Mouse (Mus musculus) layer of hippocampus, postnatal 10 days (tissue): Measurements from ENCODE around the gene Ttbk1. TPM values are rescaled to one million over a fixed set of nuclear protein-coding genes. Genes with fewer than 3 reads are reported as not detected.

Experiments used
- DNase-seq, 2 experiments: peaks; one replicate each; pipeline ENCODE4 v3.0.0; 2021; ENCODE audit warnings: low spot score in 2 of 2
- total RNA-seq, 2 experiments: library from RNA; stranded (reverse); gene quantifications; 2 replicates each; pipeline ENCODE4 v1.2.3; 2021

Gene Ttbk1
- total RNA-seq, 2 experiments from 2014 or later: 106 to 107 TPM

DNA sequence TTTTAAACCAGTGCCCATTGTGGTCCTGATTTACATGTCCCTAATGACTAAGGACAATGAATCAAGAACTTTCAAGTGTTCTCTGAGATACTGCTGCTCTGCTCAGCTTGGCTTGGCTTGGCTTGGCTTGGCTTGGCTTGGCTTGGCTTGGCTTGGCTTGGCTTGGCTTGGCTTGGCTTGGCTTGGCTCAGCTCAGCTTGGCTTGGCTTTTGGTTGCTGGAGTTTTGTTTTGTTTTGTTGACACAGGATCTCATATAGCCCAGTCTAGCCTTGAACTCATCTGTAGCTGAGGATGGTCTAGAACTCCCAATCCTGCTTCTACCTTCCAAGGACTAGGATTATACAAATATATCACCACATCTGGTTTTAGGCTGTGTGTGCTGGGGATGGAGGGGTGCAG lies 61.0 kb downstream of the Ttbk1 start:
- peak in 1 of 2 experiments; percentile 44 for DNase-seq

DNA sequence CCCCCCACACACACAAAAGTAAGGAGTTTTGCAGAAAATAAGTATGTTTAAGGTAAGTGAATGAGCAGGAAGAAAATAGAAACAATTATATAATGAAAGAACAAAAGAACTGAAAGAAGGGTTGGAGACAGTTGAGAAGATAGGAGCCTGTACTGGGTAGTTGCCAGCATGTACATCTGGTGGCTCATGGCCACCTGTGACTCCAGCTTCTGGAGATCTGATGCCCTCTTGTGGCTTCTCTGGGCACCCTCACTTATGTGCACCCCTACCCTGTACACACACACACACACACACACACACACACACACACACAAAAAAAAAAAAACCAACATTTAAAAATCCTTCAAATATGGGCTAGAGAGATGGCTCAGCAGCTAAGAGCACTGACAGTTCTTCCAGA lies 67.8 kb downstream of the Ttbk1 start:
- no peak for DNase-seq

DNA sequence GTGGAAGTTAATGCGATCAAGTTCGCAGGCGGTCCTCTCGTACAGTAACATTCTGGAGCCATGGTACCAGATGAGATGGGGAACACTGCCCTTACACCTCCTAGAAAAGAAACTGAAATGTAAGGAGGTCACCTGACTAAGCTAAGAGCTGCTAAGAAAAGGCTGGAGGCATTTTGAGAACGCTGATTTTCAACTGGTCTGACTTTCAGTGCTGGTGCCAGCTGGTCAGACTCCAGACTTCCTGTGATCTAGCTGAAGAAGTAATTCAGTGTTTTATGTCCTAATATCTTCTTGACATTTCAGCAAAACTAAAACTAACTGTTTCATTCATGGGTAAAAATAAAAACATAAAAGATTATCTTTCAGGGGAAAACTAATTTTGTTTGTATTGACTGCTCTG lies 68.8 kb downstream of the Ttbk1 start:
- DNase-seq: no peak

DNA sequence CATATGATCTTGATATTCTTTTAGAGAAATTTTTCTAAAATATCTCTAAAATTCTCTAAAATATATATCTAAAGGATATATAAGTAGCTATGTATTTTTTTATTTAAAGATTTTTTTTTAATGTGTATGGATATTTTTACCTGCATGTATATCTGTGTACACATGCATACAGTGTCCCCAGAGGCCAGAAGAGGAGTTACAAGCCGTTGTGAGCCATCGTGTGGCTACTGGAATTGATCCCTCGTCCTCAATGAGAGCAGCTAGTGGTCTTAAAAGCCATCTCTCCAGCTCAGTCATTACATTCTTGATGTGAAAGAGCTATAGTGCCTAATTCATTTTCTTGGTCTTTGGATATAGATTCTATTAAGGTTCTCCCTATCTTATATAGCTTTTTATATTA lies 79.0 kb downstream of the Ttbk1 start:
- no peak for DNase-seq

DNA sequence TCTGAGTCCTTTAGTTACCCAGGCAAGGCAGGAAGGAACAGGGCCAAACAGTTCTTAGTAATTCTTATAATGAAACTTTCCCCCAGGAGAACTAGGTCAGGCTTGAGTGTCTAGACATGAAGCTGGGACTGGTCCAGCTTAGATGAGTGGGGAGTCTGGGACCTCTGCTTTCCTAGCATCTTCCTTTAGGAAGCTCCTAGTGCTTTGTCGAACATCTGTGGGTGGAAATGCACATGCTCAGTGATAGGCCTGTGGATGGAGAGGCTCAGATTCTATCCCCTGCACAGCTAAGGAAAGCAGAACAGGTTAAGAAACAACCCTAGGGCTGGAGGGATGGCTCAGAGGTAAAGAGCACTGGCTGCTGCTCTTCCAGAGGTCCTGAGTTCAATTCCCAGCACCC lies 92.8 kb downstream of the Ttbk1 start:
- no peak for DNase-seq

DNA sequence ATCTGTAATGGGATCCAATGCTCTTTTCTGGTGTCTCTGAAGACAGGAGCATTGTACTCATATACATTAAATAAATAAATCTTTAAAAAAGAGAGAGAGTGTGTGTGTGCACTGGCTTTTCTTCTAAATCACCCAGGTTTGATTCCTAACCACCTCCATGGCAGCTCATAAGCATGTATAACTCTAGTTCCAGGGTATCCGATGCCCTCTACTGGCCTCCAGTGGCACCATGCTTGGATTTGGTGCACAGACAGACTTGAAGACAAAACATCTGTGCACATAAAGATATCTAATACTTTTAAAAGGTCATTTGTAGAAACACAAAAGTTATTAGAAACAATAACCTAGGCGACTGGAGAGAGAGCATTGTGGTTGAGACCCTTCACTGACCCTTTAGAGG lies 94.5 kb downstream of the Ttbk1 start:
- peak in 1 of 2 experiments; percentile 39 for DNase-seq

Other genes with a start within 250 kb of the Ttbk1 start
- gene Polr1c, start 239.6 kb downstream of the Ttbk1 start, total RNA-seq: 10 to 100 TPM; 37.2 to 40.1 TPM
- gene Yipf3, start 239.6 kb downstream of the Ttbk1 start, total RNA-seq: 10 to 100 TPM; 68.7 to 70.3 TPM
- 10 to 100 TPM; 88.1 to 93.6 TPM for gene Lrrc73, start 234.1 kb downstream of the Ttbk1 start, total RNA-seq
- 10 to 100 TPM; 39.0 to 41.0 TPM for gene Tjap1, start 204.6 kb downstream of the Ttbk1 start, total RNA-seq
- 10 to 100 TPM; 44.4 to 52.4 TPM for gene Dlk2, start 190.3 kb downstream of the Ttbk1 start, total RNA-seq
- 1 to 10 TPM; 9.3 to 9.6 TPM for gene Abcc10, start 159.3 kb downstream of the Ttbk1 start, total RNA-seq
- 10 to 100 TPM; 78.1 to 81.5 TPM for gene Zfp318, start 103.9 kb downstream of the Ttbk1 start, total RNA-seq
- gene Crip3, start 58.7 kb downstream of the Ttbk1 start, total RNA-seq: 1 to 10 TPM; 3.0 to 4.4 TPM
- under 1 TPM; 0.48 to 0.76 TPM for gene Slc22a7, start 49.2 kb downstream of the Ttbk1 start, total RNA-seq
- gene Dnph1, start 9.0 kb upstream of the Ttbk1 start, total RNA-seq: 1 to 10 TPM; 6.0 to 7.6 TPM
- gene Cul9, start 58.7 kb upstream of the Ttbk1 start, total RNA-seq: 10 to 100 TPM; 42.1 to 52.6 TPM
- 10 to 100 TPM; 46.4 to 53.9 TPM for gene Srf, start 68.5 kb upstream of the Ttbk1 start, total RNA-seq
- gene Ptk7, start 141.8 kb upstream of the Ttbk1 start, total RNA-seq: 10 to 100 TPM; 16.4 to 18.9 TPM
- gene Klc4, start 158.3 kb upstream of the Ttbk1 start, total RNA-seq: 10 to 100 TPM; 13.4 to 14.0 TPM
- gene Mrpl2, start 158.6 kb upstream of the Ttbk1 start, total RNA-seq: 10 to 100 TPM; 52.4 to 54.0 TPM
- gene Cul7, start 162.7 kb upstream of the Ttbk1 start, total RNA-seq: 10 to 100 TPM; 33.6 to 35.0 TPM
- gene Rrp36, start 186.7 kb upstream of the Ttbk1 start, total RNA-seq: 10 to 100 TPM; 18.0 to 20.7 TPM
- gene Mea1, start 191.1 kb upstream of the Ttbk1 start, total RNA-seq: 100 to 1,000 TPM; 118 TPM
- gene Klhdc3, start 193.2 kb upstream of the Ttbk1 start, total RNA-seq: 100 to 1,000 TPM; 153 to 160 TPM
- 10 to 100 TPM; 91.8 to 94.1 TPM for gene Ppp2r5d, start 217.4 kb upstream of the Ttbk1 start, total RNA-seq
- 10 to 100 TPM; 28.4 to 33.9 TPM for gene Pex6, start 223.8 kb upstream of the Ttbk1 start, total RNA-seq
- gene Gnmt, start 241.5 kb upstream of the Ttbk1 start, total RNA-seq: under 1 TPM; 0.33 to 0.59 TPM